Mouse (Mus musculus) gastrocnemius, adult 2 months (tissue): ENCODE results near the gene Gm3045. TPM values are rescaled to one million over a fixed set of nuclear protein-coding genes. Genes with fewer than 3 reads are reported as not detected.

Experiments used
- DNase-seq: peaks from one replicate; pipeline ENCODE4 v3.0.0; 2022
- H3K27ac ChIP-seq: fragments of 200-600 bp; 2 replicates; pipeline ENCODE4 v1.8.1; 2022; ENCODE audit warnings: mild to moderate bottlenecking
- H3K4me3 ChIP-seq: fragments of 200-600 bp; 2 replicates; pipeline ENCODE4 v1.8.1; 2022; ENCODE audit warnings: mild to moderate bottlenecking, moderate library complexity
- CTCF ChIP-seq: fragments of 200-600 bp; IDR thresholded peaks from 2 replicates; pipeline ENCODE4 v1.8.1; 2022; ENCODE audit warnings: antibody characterized with exemption, mild to moderate bottlenecking, moderate library complexity
- intact Hi-C: fragments of 180-260 bp; cut with DNase I; formaldehyde crosslinking; loops from one replicate; pipeline ENCODE4 v1.15.1; 2025
- long read RNA-seq, 2 experiments: library from polyadenylated mRNA; stranded (forward); transcript quantifications; one replicate each; pipeline ENCODE4 v2.0.0; 2021
- total RNA-seq, 2 experiments: library from RNA; stranded (reverse); gene quantifications; 2 replicates each; pipeline ENCODE4 v1.2.3; 2021

The Gm3045 gene
- total RNA-seq: not detected
- long read RNA-seq, experiment 1: 0 reads
- long read RNA-seq, experiment 2: 0 reads

GRCm38 (mm10) chr13:56426365-56426764 is at the start of gene Gm3045:
TSS of gene Gm3045 (plus strand) at chr13:56426594.
- DNase-seq: no peak

GRCm38 (mm10) chr13:56380855-56381685 is 45.3 kb upstream of the Gm3045 start:
- H3K27ac ChIP-seq: no peak overlapping the region
- no peak for DNase-seq
- intact Hi-C loops: no loop called here
- no peak overlapping the region for H3K4me3 ChIP-seq
- no peak for TF ChIP-seq CTCF

More at GRCm38 (mm10) chr13:56426365-56426764, at the start of gene Gm3045:
- Histone ChIP-seq H3K4me3 (no peak within 1 kb of the TSS), H3K27ac (no peak within 1 kb of the TSS)
- intact Hi-C loops: loop anchor here (5.0 kb wide), 1 partner anchor 229 kb away; no protein-coding TSS in a partner anchor
- TF ChIP-seq CTCF: no peak

GRCm38 (mm10) chr13:56383406-56383805 is 43.0 kb upstream of the Gm3045 start:
- peak; percentile 68 for DNase-seq
- Histone ChIP-seq H3K4me3 (no peak overlapping the region), H3K27ac (no peak overlapping the region)
- TF ChIP-seq CTCF: no peak
- intact Hi-C loops: no loop called here

GRCm38 (mm10) chr13:56386411-56386810 is 40.0 kb upstream of the Gm3045 start:
- no peak for TF ChIP-seq CTCF
- DNase-seq: no peak
- intact Hi-C loops: no loop called here
- Histone ChIP-seq H3K27ac (peak overlapping the region; percentile 31; the same call in 1 of the 2 replicates), H3K4me3 (no peak overlapping the region)

- H3K27ac ChIP-seq: no peak overlapping the region
- no peak for TF ChIP-seq CTCF
- DNase-seq: peak; percentile 47
- no peak overlapping the region for H3K4me3 ChIP-seq
- intact Hi-C loops: no loop called here
Observed at GRCm38 (mm10) chr13:56387374-56387773, 39.0 kb upstream of the Gm3045 start.

GRCm38 (mm10) chr13:56388042-56388441 is 38.4 kb upstream of the Gm3045 start:
- intact Hi-C loops: no loop called here
- Histone ChIP-seq H3K4me3 (no peak overlapping the region), H3K27ac (peak overlapping the region; percentile 40; the same call in 1 of the 2 replicates)
- no peak for DNase-seq
- no peak for TF ChIP-seq CTCF

GRCm38 (mm10) chr13:56397572-56397971 is 28.8 kb upstream of the Gm3045 start:
- intact Hi-C loops: no loop called here
- Histone ChIP-seq H3K27ac (no peak overlapping the region), H3K4me3 (no peak overlapping the region)
- DNase-seq: no peak
- TF ChIP-seq CTCF: no peak

- Histone ChIP-seq H3K27ac (no peak overlapping the region), H3K4me3 (no peak overlapping the region)
- no peak for DNase-seq
- TF ChIP-seq CTCF: no peak
- intact Hi-C loops: no loop called here
Observed at GRCm38 (mm10) chr13:56401186-56401585, 25.2 kb upstream of the Gm3045 start.

GRCm38 (mm10) chr13:56403381-56404086 is 22.9 kb upstream of the Gm3045 start:
- intact Hi-C loops: no loop called here
- TF ChIP-seq CTCF: no peak

GRCm38 (mm10) chr13:56404511-56405140 is 21.8 kb upstream of the Gm3045 start:
- no peak for TF ChIP-seq CTCF
- intact Hi-C loops: no loop called here

More at GRCm38 (mm10) chr13:56403381-56404086, 22.9 kb upstream of the Gm3045 start:
- DNase-seq: peak; percentile 36
- Histone ChIP-seq H3K27ac (no peak overlapping the region), H3K4me3 (no peak overlapping the region)

GRCm38 (mm10) chr13:56412286-56412873 is 14.0 kb upstream of the Gm3045 start:
- no peak overlapping the region for H3K4me3 ChIP-seq
- intact Hi-C loops: no loop called here
- no peak overlapping the region for H3K27ac ChIP-seq
- no peak for DNase-seq
- no peak for TF ChIP-seq CTCF

More at GRCm38 (mm10) chr13:56404511-56405140, 21.8 kb upstream of the Gm3045 start:
- no peak overlapping the region for H3K4me3 ChIP-seq
- no peak for DNase-seq
- H3K27ac ChIP-seq: no peak overlapping the region

- intact Hi-C loops: no loop called here
- no peak overlapping the region for H3K27ac ChIP-seq
- DNase-seq: no peak
- TF ChIP-seq CTCF: no peak
- no peak overlapping the region for H3K4me3 ChIP-seq
Observed at GRCm38 (mm10) chr13:56418685-56419483, 7.5 kb upstream of the Gm3045 start.
